Mouse (Mus musculus) forebrain, embryonic 16.5 days (tissue): ENCODE results near the gene Gpr37l1. TPM values are rescaled to one million over a fixed set of nuclear protein-coding genes. Genes with fewer than 3 reads are reported as not detected.

ENCODE experiments used
- ATAC-seq: fragments of 200-750 bp; cut with Nextera tagmentation; 2 replicates; pipeline ENCODE4 v1.8.0; 2017; ENCODE audit warnings: mild to moderate bottlenecking, moderate library complexity
- H3K27ac ChIP-seq: fragments of 300-500 bp; sonication (generic); 2 replicates; pipeline ENCODE4 v1.5.1; 2014; ENCODE audit warnings: low read length, control low read depth
- H3K27me3 ChIP-seq: fragments of 300-500 bp; sonication (generic); replicated peaks from 2 replicates; pipeline ENCODE4 v1.6.1; 2014; ENCODE audit warnings: low read length; ENCODE audit not compliant: control insufficient read depth, insufficient read depth
- H3K36me3 ChIP-seq: fragments of 300-500 bp; sonication (generic); 2 replicates; pipeline ENCODE4 v1.6.1; 2014; ENCODE audit not compliant: control insufficient read depth, insufficient read depth
- H3K4me1 ChIP-seq: fragments of 300-500 bp; sonication (generic); replicated peaks from 2 replicates; pipeline ENCODE4 v1.6.1; 2014; ENCODE audit warnings: low read length; ENCODE audit not compliant: control insufficient read depth, insufficient read depth
- H3K4me2 ChIP-seq: fragments of 300-500 bp; sonication (generic); 2 replicates; pipeline ENCODE4 v1.6.1; 2014; ENCODE audit warnings: mild to moderate bottlenecking, low read length, control low read depth
- H3K4me3 ChIP-seq: fragments of 300-500 bp; sonication (generic); replicated peaks from 2 replicates; pipeline ENCODE4 v1.5.1; 2014; ENCODE audit warnings: mild to moderate bottlenecking, low read length, control low read depth
- H3K9ac ChIP-seq: fragments of 300-500 bp; sonication (generic); replicated peaks from 2 replicates; pipeline ENCODE4 v1.6.1; 2014; ENCODE audit warnings: low read depth, low read length, control low read depth
- H3K9me3 ChIP-seq: fragments of 300-500 bp; sonication (generic); 2 replicates; pipeline ENCODE4 v1.6.1; 2016; ENCODE audit warnings: low read length; ENCODE audit not compliant: control insufficient read depth
- WGBS: fragments of 180-500 bp; shearing (Covaris S2); extraction: QIAGEN DNeasy Blood & Tissue Kit; methylation state at CpG from one replicate; pipeline ENCODE4 v1.1.7; 2014; 5-methylcytosine and 5-hydroxymethylcytosine counted together
- polyA plus RNA-seq: library from polyadenylated mRNA; unstranded; fragments of >200 nt; fragmentation: Nextera tagmentation; extraction: Ambion mirVana; gene quantifications from 2 replicates; pipeline ENCODE4 v1.2.1, GENCODE M21; 2015

Gene Gpr37l1
- polyA plus RNA-seq, 1 experiment from 2014 or later: 0.24 TPM

GRCm38 (mm10) chr1:135183941-135184570 is 16.6 kb upstream of the Gpr37l1 start:
- ATAC-seq: no peak
- Histone ChIP-seq H3K4me3 (no peak overlapping the region), H3K9me3 (no peaks in the 10 kb centered on the region), H3K9ac (no peak overlapping the region), H3K4me1 (peaks cover 3% of the 10 kb centered on the region; the same call in 1 of the 2 replicates), H3K27ac (no peak overlapping the region), H3K4me2 (no peak overlapping the region), H3K27me3 (no peaks in the 10 kb centered on the region), H3K36me3 (no peaks in the 10 kb centered on the region)
- WGBS: 70% methylated on average over 11 of the region's 11 CpGs

- no peak overlapping the region for H3K4me3 ChIP-seq
- ATAC-seq: no peak
- WGBS: 72% methylated on average over 4 of the region's 4 CpGs
- no peak overlapping the region for H3K4me2 ChIP-seq
- H3K9me3 ChIP-seq: no peaks in the 10 kb centered on the region
- no peaks in the 10 kb centered on the region for H3K36me3 ChIP-seq
- H3K27me3 ChIP-seq: no peaks in the 10 kb centered on the region
- H3K27ac ChIP-seq: no peak overlapping the region
- H3K4me1 ChIP-seq: peaks cover 3% of the 10 kb centered on the region; the same call in 1 of the 2 replicates
- no peak overlapping the region for H3K9ac ChIP-seq
Observed at GRCm38 (mm10) chr1:135183448-135183847, 16.0 kb upstream of the Gpr37l1 start.

GRCm38 (mm10) chr1:135182975-135183374 is 15.5 kb upstream of the Gpr37l1 start:
- Histone ChIP-seq H3K27me3 (no peaks in the 10 kb centered on the region), H3K4me1 (peaks cover 3% of the 10 kb centered on the region; the same call in 1 of the 2 replicates), H3K9ac (no peak overlapping the region), H3K9me3 (no peaks in the 10 kb centered on the region), H3K27ac (no peak overlapping the region), H3K36me3 (no peaks in the 10 kb centered on the region), H3K4me2 (no peak overlapping the region), H3K4me3 (no peak overlapping the region)
- WGBS: 66% methylated on average over 3 of the region's 3 CpGs
- no peak for ATAC-seq

- no peaks in the 10 kb centered on the region for H3K27me3 ChIP-seq
- H3K4me1 ChIP-seq: peaks cover 3% of the 10 kb centered on the region; the same call in 1 of the 2 replicates
- WGBS: 66% methylated on average over 8 of the region's 8 CpGs
Observed at GRCm38 (mm10) chr1:135181880-135182623, 14.6 kb upstream of the Gpr37l1 start.

GRCm38 (mm10) chr1:135181275-135181674 is 13.8 kb upstream of the Gpr37l1 start:
- no peak overlapping the region for H3K4me3 ChIP-seq
- H3K4me1 ChIP-seq: peaks cover 3% of the 10 kb centered on the region; the same call in 1 of the 2 replicates
- 75% methylated on average over 4 of the region's 4 CpGs for WGBS
- no peak overlapping the region for H3K9ac ChIP-seq
- no peaks in the 10 kb centered on the region for H3K27me3 ChIP-seq
- H3K9me3 ChIP-seq: no peaks in the 10 kb centered on the region
- H3K36me3 ChIP-seq: no peaks in the 10 kb centered on the region
- H3K4me2 ChIP-seq: no peak overlapping the region
- H3K27ac ChIP-seq: no peak overlapping the region
- ATAC-seq: no peak

More at GRCm38 (mm10) chr1:135181880-135182623, 14.6 kb upstream of the Gpr37l1 start:
- no peaks in the 10 kb centered on the region for H3K36me3 ChIP-seq
- H3K27ac ChIP-seq: no peak overlapping the region
- no peaks in the 10 kb centered on the region for H3K9me3 ChIP-seq
- no peak for ATAC-seq
- no peak overlapping the region for H3K9ac ChIP-seq
- no peak overlapping the region for H3K4me3 ChIP-seq
- no peak overlapping the region for H3K4me2 ChIP-seq

- Histone ChIP-seq H3K4me1 (peaks cover 3% of the 10 kb centered on the region; the same call in 1 of the 2 replicates), H3K27me3 (no peaks in the 10 kb centered on the region), H3K4me3 (no peak overlapping the region), H3K4me2 (no peak overlapping the region), H3K9ac (no peak overlapping the region), H3K9me3 (no peaks in the 10 kb centered on the region), H3K27ac (no peak overlapping the region), H3K36me3 (no peaks in the 10 kb centered on the region)
- ATAC-seq: no peak
- 94% methylated on average over 10 of the region's 10 CpGs for WGBS
Observed at GRCm38 (mm10) chr1:135180830-135181229, 13.3 kb upstream of the Gpr37l1 start.

- Histone ChIP-seq H3K9me3 (no peaks in the 10 kb centered on the region), H3K4me1 (peaks cover 3% of the 10 kb centered on the region; the same call in 1 of the 2 replicates), H3K27ac (no peak overlapping the region), H3K36me3 (no peaks in the 10 kb centered on the region), H3K9ac (no peak overlapping the region), H3K27me3 (no peaks in the 10 kb centered on the region), H3K4me3 (no peak overlapping the region), H3K4me2 (no peak overlapping the region)
- 89% methylated on average over 7 of the region's 7 CpGs for whole genome bisulfite sequencing
- ATAC-seq: no peak
Observed at GRCm38 (mm10) chr1:135178863-135179262, 11.4 kb upstream of the Gpr37l1 start.

GRCm38 (mm10) chr1:135177724-135178123 is 10.2 kb upstream of the Gpr37l1 start:
- no peaks in the 10 kb centered on the region for H3K36me3 ChIP-seq
- no peak overlapping the region for H3K27ac ChIP-seq
- ATAC-seq: no peak
- 86% methylated on average over 3 of the region's 3 CpGs for WGBS
- no peaks in the 10 kb centered on the region for H3K9me3 ChIP-seq
- no peaks in the 10 kb centered on the region for H3K27me3 ChIP-seq
- peaks cover 3% of the 10 kb centered on the region; the same call in 1 of the 2 replicates for H3K4me1 ChIP-seq
- H3K4me3 ChIP-seq: no peak overlapping the region
- no peak overlapping the region for H3K9ac ChIP-seq
- H3K4me2 ChIP-seq: no peak overlapping the region

- Histone ChIP-seq H3K9me3 (no peaks in the 10 kb centered on the region), H3K27me3 (no peaks in the 10 kb centered on the region), H3K4me1 (no peaks in the 10 kb centered on the region), H3K4me3 (no peak overlapping the region), H3K4me2 (no peak overlapping the region), H3K9ac (no peak overlapping the region), H3K27ac (no peak overlapping the region), H3K36me3 (no peaks in the 10 kb centered on the region)
- no peak for ATAC-seq
- WGBS: 75% methylated on average over 3 of the region's 3 CpGs
Observed at GRCm38 (mm10) chr1:135175176-135175575, 7.7 kb upstream of the Gpr37l1 start.
